8 mouse cellular contexts compared by ENCODE assay signal in the genomic region with DNA sequence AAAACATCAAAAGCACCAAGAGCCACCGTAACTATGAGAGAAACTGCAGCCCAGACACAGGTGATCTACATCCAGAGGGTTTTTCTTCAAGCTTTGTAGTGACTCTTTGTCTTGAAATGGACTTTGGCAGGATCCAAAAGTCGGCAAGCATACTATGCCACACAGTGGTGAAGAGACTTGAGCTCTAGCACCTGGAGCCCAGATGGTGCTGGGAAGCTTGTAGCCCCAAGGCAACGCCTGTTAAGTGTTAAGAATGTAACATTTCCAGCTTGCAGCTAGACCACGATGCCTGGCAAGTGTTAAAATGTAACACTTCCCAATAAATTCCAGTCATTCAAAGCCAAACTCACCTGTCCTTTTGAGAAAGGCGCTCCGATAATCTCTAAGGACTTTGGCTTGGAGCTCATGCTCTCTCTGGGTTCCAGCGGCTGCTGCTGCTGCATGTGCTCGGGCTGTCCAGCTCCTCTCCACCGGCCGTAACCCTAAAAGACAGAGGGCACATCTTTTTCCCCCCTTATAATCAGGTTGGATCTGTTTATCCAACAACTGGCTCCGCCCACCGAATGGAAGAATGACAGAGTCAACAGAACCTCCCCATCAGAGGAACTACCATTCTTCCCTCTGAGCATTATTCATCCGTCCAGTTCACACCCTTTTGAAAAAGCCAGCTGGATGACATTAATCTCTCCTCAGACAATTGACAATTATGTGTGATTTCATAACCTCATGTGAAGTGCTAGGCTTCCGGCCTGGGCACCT. TPM values are rescaled to one million over a fixed set of nuclear protein-coding genes. Genes with fewer than 3 reads are reported as not detected.
A peak's percentile ranks its signal among the peaks of the same experiment; 100 is the strongest.
DNase-seq lines count a peak whose midpoint lies in the region; ATAC-seq and TF ChIP-seq lines count a peak whose summit lies in the region.

Gene Arg1, minus strand, starts transcription at position 523 of the 759 bp plus-strand sequence.

- H3K27ac ChIP-seq in kidney, adult 2 months (ENCODE audit: insufficient read depth, low read depth, low read length): no peak within 1 kb of the TSS
- no peak within 1 kb of the TSS for H3K27ac ChIP-seq in hindbrain, postnatal 0 days
- H3K27ac ChIP-seq in midbrain, postnatal 0 days (ENCODE audit: low read depth, low read length): no peak within 1 kb of the TSS

- peak; percentile 8 for DNase-seq in kidney, adult 2 months
- DNase-seq in kidney, postnatal 14 days: no peak
- peak; percentile 84 for DNase-seq in embryo, embryonic 10 days (ENCODE audit: low spot score)
- DNase-seq in hindbrain, postnatal 0 days (ENCODE audit: low spot score): peak; percentile 12
- DNase-seq in midbrain, postnatal 0 days (ENCODE audit: low spot score): no peak
- DNase-seq in cerebellum, adult 11 months: no peak
- DNase-seq in gastrocnemius, postnatal 25 days: no peak
- no peak for DNase-seq in layer of hippocampus, postnatal 36 days

- H3K9me3 ChIP-seq in hindbrain, postnatal 0 days (ENCODE audit: low read length): no peaks in the 10 kb centered on the region
- no peaks in the 10 kb centered on the region for H3K9me3 ChIP-seq in midbrain, postnatal 0 days (ENCODE audit: low read length)

- H3K9ac ChIP-seq in hindbrain, postnatal 0 days (replicated peaks; ENCODE audit: low read length): no peak within 1 kb of the TSS
- H3K9ac ChIP-seq in midbrain, postnatal 0 days (replicated peaks; ENCODE audit: low read length, poor library complexity, severe bottlenecking): no peak within 1 kb of the TSS

- H3K4me1 ChIP-seq in kidney, adult 2 months (ENCODE audit: control insufficient read depth, insufficient read depth, low read length): no peaks in the 10 kb centered on the region
- H3K4me1 ChIP-seq in hindbrain, postnatal 0 days (ENCODE audit: insufficient read depth, low read length): no peaks in the 10 kb centered on the region
- H3K4me1 ChIP-seq in midbrain, postnatal 0 days (ENCODE audit: insufficient read depth, low read length): no peaks in the 10 kb centered on the region

- WGBS in kidney, adult 2 months: 37% methylated on average over 14 of the region's 14 CpGs
- WGBS in hindbrain, postnatal 0 days: 63% methylated on average over 14 of the region's 14 CpGs
- 73% methylated on average over 14 of the region's 14 CpGs for WGBS in midbrain, postnatal 0 days

- H3K27me3 ChIP-seq in kidney, adult 2 months (replicated peaks; ENCODE audit: control insufficient read depth, insufficient read depth, low read length): no peaks in the 10 kb centered on the region
- H3K27me3 ChIP-seq in hindbrain, postnatal 0 days (ENCODE audit: insufficient read depth, low read length): no peaks in the 10 kb centered on the region
- H3K27me3 ChIP-seq in midbrain, postnatal 0 days (ENCODE audit: insufficient read depth, low read length): no peaks in the 10 kb centered on the region

- TF ChIP-seq CTCF in kidney, adult 2 months (conservative IDR thresholded peaks at IDR 0.05; ENCODE audit: insufficient read depth, insufficient read length, low read depth, low read length): no peak
- TF ChIP-seq CTCF in hindbrain, postnatal 0 days (IDR thresholded peaks at IDR 0.05; ENCODE audit: low read depth): no peak
- TF ChIP-seq CTCF in midbrain, postnatal 0 days (IDR thresholded peaks at IDR 0.05): no peak

- no peak for TF ChIP-seq POLR2A in kidney, adult 2 months (IDR thresholded peaks at IDR 0.05; ENCODE audit: low read depth, low read length)

- H3K4me3 ChIP-seq in kidney, adult 2 months (ENCODE audit: insufficient read depth, low read depth, low read length): no peak within 1 kb of the TSS
- H3K4me3 ChIP-seq in hindbrain, postnatal 0 days (ENCODE audit: low read length): no peak within 1 kb of the TSS
- no peak within 1 kb of the TSS for H3K4me3 ChIP-seq in midbrain, postnatal 0 days (ENCODE audit: low read depth, low read length)

- ATAC-seq in hindbrain, postnatal 0 days: no peak
- ATAC-seq in midbrain, postnatal 0 days (ENCODE audit: low FRiP score): 0 out of 2 replicates have a peak, but pooled peaks have one; percentile 25

- H3K4me2 ChIP-seq in hindbrain, postnatal 0 days (ENCODE audit: low read depth, low read length): no peak within 1 kb of the TSS
- H3K4me2 ChIP-seq in midbrain, postnatal 0 days (ENCODE audit: low read depth, low read length, poor library complexity, severe bottlenecking): no peak within 1 kb of the TSS

- no peaks in the 10 kb centered on the region for H3K36me3 ChIP-seq in kidney, adult 2 months (ENCODE audit: control insufficient read depth, insufficient read depth, low read length)
- H3K36me3 ChIP-seq in hindbrain, postnatal 0 days (ENCODE audit: insufficient read depth, low read length): no peaks in the 10 kb centered on the region
- H3K36me3 ChIP-seq in midbrain, postnatal 0 days (ENCODE audit: insufficient read depth, low read length): no peaks in the 10 kb centered on the region

RNA-seq across cellular contexts. Expression of gene Arg1, which starts in this region (rescaled TPM):
- 0.06 and 0.08 TPM in 2 replicates for polyA plus RNA-seq in kidney, adult 2 months (2012; rRNA removed)
- total RNA-seq in hindbrain, postnatal 0 days (2014; rRNA removed): 2.9 and 3.0 TPM in 2 replicates
- polyA plus RNA-seq in hindbrain, postnatal 0 days (2015; fragmentation: Nextera tagmentation; extraction: Ambion mirVana): 3.6 and 3.9 TPM in 2 replicates
- total RNA-seq in midbrain, postnatal 0 days (2014; rRNA removed): 0.28 and 0.71 TPM in 2 replicates
- 0.68 and 0.99 TPM in 2 replicates for polyA plus RNA-seq in midbrain, postnatal 0 days (2015; fragmentation: Nextera tagmentation; extraction: Ambion mirVana)
- total RNA-seq in gastrocnemius, postnatal 25 days (2021): under 1 TPM in 1 of 2 experiments, not detected in 1; 0.18 TPM
- total RNA-seq in layer of hippocampus, postnatal 36 days (2021): not detected

Comparison
In these comparisons a context has a peak if more than half of its experiments do, and no peak if none do; other contexts are left out.
1. Peak in DNase-seq in kidney, adult 2 months; RNA of the gene not detected or under 1 TPM.
2. Peak in ATAC-seq in midbrain, postnatal 0 days; RNA of the gene not detected or under 1 TPM.
3. DNase-seq: peak in embryo, embryonic 10 days (single experiment) and hindbrain, postnatal 0 days (single experiment); none in kidney, postnatal 14 days (single experiment), midbrain, postnatal 0 days (single experiment), cerebellum, adult 11 months (single experiment), gastrocnemius, postnatal 25 days (single experiment) and layer of hippocampus, postnatal 36 days (0 of 2).